Mouse (Mus musculus) liver, embryonic 14 days (tissue): ENCODE results near the gene Armc2. TPM values are rescaled to one million over a fixed set of nuclear protein-coding genes. Genes with fewer than 3 reads are reported as not detected.

Source experiments
- polyA plus RNA-seq: library from polyadenylated mRNA; depleted of rRNA; stranded (reverse); fragments of >200 nt; gene quantifications from 2 replicates; pipeline ENCODE4 v1.2.3, GENCODE M21; 2012; rRNA removed

Gene Armc2
- 0.05 and 0.08 TPM in 2 replicates for polyA plus RNA-seq

GRCm38 (mm10) chr10:42018016-42018949 lies at the start of gene Armc2:
Gene Armc2 (minus strand): TSS chr10:42018442.

Other genes starting within 250 kb of the Armc2 start
- gene Cep57l1, start 208.6 kb downstream of the Armc2 start, polyA plus RNA-seq = 8.0 and 8.3 TPM in 2 replicates
- gene Sesn1, start 208.5 kb downstream of the Armc2 start, polyA plus RNA-seq = 13.3 and 16.6 TPM in 2 replicates